Mouse (Mus musculus): Measurements from ENCODE around the gene Cbarp.

- TF ChIP-seq EP300 (IDR thresholded peaks at IDR 0.05) (peak; percentile 38; the same call in 1 of the 2 replicates), CTCF (IDR thresholded peaks at IDR 0.05) (no peak)
These were observed 11.6 kb upstream of the Cbarp start for GRCm38 (mm10) chr10:80152071-80152872.

Data from lung, postnatal 0 days (tissue).